In genomic region chr11:58010930-58011329, GRCm38 (mm10) we compare ENCODE assay signal across 8 mouse cellular contexts. TPM values are rescaled to one million over a fixed set of nuclear protein-coding genes. Genes with fewer than 3 reads are reported as not detected.
DNase-seq lines count a peak whose midpoint lies in the region; ATAC-seq and TF ChIP-seq lines count a peak whose summit lies in the region.

No protein-coding gene starts in this region.

- TF ChIP-seq CTCF in layer of hippocampus, adult 2 months (conservative IDR thresholded peaks at IDR 0.05): no peak
- TF ChIP-seq CTCF in intestine, postnatal 0 days (IDR thresholded peaks at IDR 0.05; ENCODE audit: low read depth): no peak

- H3K36me3 ChIP-seq in embryonic facial prominence, embryonic 12.5 days: no peaks in the 10 kb centered on the region
- no peaks in the 10 kb centered on the region for H3K36me3 ChIP-seq in intestine, postnatal 0 days (ENCODE audit: control insufficient read depth, insufficient read depth)
- no peaks in the 10 kb centered on the region for H3K36me3 ChIP-seq in neural tube, embryonic 14.5 days (ENCODE audit: control insufficient read depth, insufficient read depth, low read length)

- WGBS in embryonic facial prominence, embryonic 12.5 days: 58% methylated on average over 1 of the region's 1 CpGs
- 13% methylated on average over 1 of the region's 1 CpGs for WGBS in intestine, postnatal 0 days
- 53% methylated on average over 1 of the region's 1 CpGs for WGBS in neural tube, embryonic 14.5 days

- no peak for DNase-seq in layer of hippocampus, adult 2 months (ENCODE audit: low spot score in 2 of 2)
- no peak for DNase-seq in layer of hippocampus, adult 8-10 months (ENCODE audit: low spot score in 2 of 2)
- DNase-seq in embryo, embryonic 9.5 days (ENCODE audit: extremely low spot score): no peak
- DNase-seq in yolk sac, embryonic 10.5 days (ENCODE audit: low spot score): no peak
- DNase-seq in left cerebral cortex, adult 8-10 months (ENCODE audit: low spot score in 2 of 2): no peak

- peak overlapping the region; percentile 90; the same call in 1 of the 2 replicates for H3K27ac ChIP-seq in layer of hippocampus, adult 2 months
- H3K27ac ChIP-seq in embryonic facial prominence, embryonic 12.5 days: no peak overlapping the region
- no peak overlapping the region for H3K27ac ChIP-seq in intestine, postnatal 0 days (ENCODE audit: low read depth, low read length)
- no peak overlapping the region for H3K27ac ChIP-seq in neural tube, embryonic 14.5 days (ENCODE audit: low read depth, low read length)

- H3K4me3 ChIP-seq in layer of hippocampus, adult 2 months: peak overlapping the region; percentile 85
- peak overlapping the region; percentile 96; the same call in 1 of the 2 replicates for H3K4me3 ChIP-seq in embryonic facial prominence, embryonic 12.5 days
- H3K4me3 ChIP-seq in intestine, postnatal 0 days (ENCODE audit: low read depth, low read length): peak overlapping the region; percentile 92
- H3K4me3 ChIP-seq in neural tube, embryonic 14.5 days (ENCODE audit: low read depth, low read length): peak overlapping the region; percentile 96; the same call in 1 of the 2 replicates

- peaks cover 17% of the 10 kb centered on the region for H3K4me1 ChIP-seq in embryonic facial prominence, embryonic 12.5 days
- H3K4me1 ChIP-seq in intestine, postnatal 0 days (replicated peaks; ENCODE audit: control insufficient read depth, insufficient read depth, low read length): peaks cover 4% of the 10 kb centered on the region; the same call in 1 of the 2 replicates
- H3K4me1 ChIP-seq in neural tube, embryonic 14.5 days (ENCODE audit: control insufficient read depth, insufficient read depth, low read length): peaks cover 23% of the 10 kb centered on the region

- ATAC-seq in embryonic facial prominence, embryonic 12.5 days (ENCODE audit: insufficient number of reproducible peaks, insufficient read depth, low FRiP score, low TSS enrichment): no peak
- ATAC-seq in intestine, postnatal 0 days: no peak
- no peak for ATAC-seq in neural tube, embryonic 14.5 days (ENCODE audit: low read depth)

- H3K9ac ChIP-seq in embryonic facial prominence, embryonic 12.5 days: peak overlapping the region; percentile 7; the same call in 1 of the 2 replicates
- no peak overlapping the region for H3K9ac ChIP-seq in intestine, postnatal 0 days (ENCODE audit: low read depth, low read length)
- no peak overlapping the region for H3K9ac ChIP-seq in neural tube, embryonic 14.5 days (replicated peaks; ENCODE audit: low read depth, low read length)

- H3K4me2 ChIP-seq in embryonic facial prominence, embryonic 12.5 days (replicated peaks): peak overlapping the region; percentile 88
- peak overlapping the region; percentile 87 for H3K4me2 ChIP-seq in intestine, postnatal 0 days (replicated peaks; ENCODE audit: low read depth)
- H3K4me2 ChIP-seq in neural tube, embryonic 14.5 days (ENCODE audit: low read depth, low read length): peak overlapping the region; percentile 93

- no peaks in the 10 kb centered on the region for H3K9me3 ChIP-seq in embryonic facial prominence, embryonic 12.5 days
- no peaks in the 10 kb centered on the region for H3K9me3 ChIP-seq in intestine, postnatal 0 days (ENCODE audit: control insufficient read depth)
- no peaks in the 10 kb centered on the region for H3K9me3 ChIP-seq in neural tube, embryonic 14.5 days (ENCODE audit: control insufficient read depth, low read length)

- no peaks in the 10 kb centered on the region for H3K27me3 ChIP-seq in embryonic facial prominence, embryonic 12.5 days
- H3K27me3 ChIP-seq in intestine, postnatal 0 days (replicated peaks; ENCODE audit: control insufficient read depth, insufficient read depth, low read length): no peaks in the 10 kb centered on the region
- H3K27me3 ChIP-seq in neural tube, embryonic 14.5 days (ENCODE audit: control insufficient read depth, insufficient read depth, low read length): no peaks in the 10 kb centered on the region; the same call in 1 of the 2 replicates

RNA-seq across cellular contexts. Expression of gene Larp1, which starts 2.1 kb away (rescaled TPM):
- total RNA-seq in layer of hippocampus, adult 2 months (2021): 10 to 100 TPM; 91.1 to 92.8 TPM
- 10 to 100 TPM; 91.6 to 96.7 (median 94.3) TPM for total RNA-seq in layer of hippocampus, adult 8-10 months (2022)
- 17.5 and 23.7 TPM in 2 replicates for polyA plus RNA-seq in embryonic facial prominence, embryonic 12.5 days (2016; fragmentation: Nextera tagmentation; extraction: Ambion mirVana)
- 9.6 and 11.5 TPM in 2 replicates for polyA plus RNA-seq in intestine, postnatal 0 days (2015; fragmentation: Nextera tagmentation; extraction: Ambion mirVana)
- polyA plus RNA-seq in neural tube, embryonic 14.5 days (2014; fragmentation: Nextera tagmentation; extraction: Ambion mirVana): 23.4 and 23.7 TPM in 2 replicates
- total RNA-seq in left cerebral cortex, adult 8-10 months (2022): 10 to 100 TPM; 84.6 to 88.6 (median 86.9) TPM
